Mouse (Mus musculus): ENCODE measurements at regions not wholly inside any gene's neighbourhood (a gene's known extent, or its start where the extent isn't known, plus 50 kb on each side); places are given as distances from the start of the nearest gene placed in this dataset.

GRCm38 (mm10) chr7:73153668-73154067 is 221.6 kb upstream of the Rgma start:
- TF ChIP-seq POLR2A (IDR thresholded peaks at IDR 0.05; ENCODE audit: insufficient read depth, low read length) = no peak
- no peak for TF ChIP-seq CTCF (IDR thresholded peaks at IDR 0.05; ENCODE audit: low read depth, low read length)
